Mouse (Mus musculus) heart, adult 2 months (tissue): ENCODE results near the gene Ddx27.

Experiments used
- CTCF ChIP-seq: fragments of 200-600 bp; IDR thresholded peaks from 2 replicates; pipeline ENCODE4 v1.8.1; 2022; ENCODE audit warnings: antibody characterized with exemption, mild to moderate bottlenecking, moderate library complexity
- POLR2A ChIP-seq: fragments of 200-500 bp; IDR thresholded peaks from 2 replicates; pipeline ENCODE4 v1.6.1; 2011; ENCODE audit warnings: mild to moderate bottlenecking, low read depth, low read length, control low read depth; ENCODE audit not compliant: insufficient read depth

DNA sequence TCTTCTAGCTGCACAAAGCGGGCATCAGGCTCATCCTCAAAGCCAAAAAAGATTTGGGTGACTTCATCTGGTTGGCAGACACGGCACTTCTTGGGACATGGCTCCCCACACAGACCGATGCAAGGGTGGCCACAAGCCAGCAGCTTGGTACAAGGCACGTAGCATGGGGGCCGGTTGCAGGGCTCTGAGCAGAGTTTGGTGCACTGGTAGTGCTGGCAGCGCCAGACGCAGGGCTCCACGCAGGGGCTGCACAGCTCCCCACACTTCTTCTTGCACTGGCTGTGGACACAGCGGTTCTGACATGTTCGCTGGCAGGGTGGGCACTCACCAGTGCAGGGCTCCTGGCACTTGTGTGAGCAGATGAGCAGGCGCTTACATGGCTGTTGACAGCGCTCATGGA lies 22.7 kb downstream of the Ddx27 start:
- TF ChIP-seq POLR2A (no peak), CTCF (no peak)
